Mouse (Mus musculus): ENCODE measurements around the gene Poldip2. TPM values are rescaled to one million over a fixed set of nuclear protein-coding genes. Genes with fewer than 3 reads are reported as not detected.
A peak's percentile ranks its signal among the peaks of the same experiment; 100 is the strongest.

Gene Poldip2
- 139 and 157 TPM in 2 replicates for total RNA-seq (2014; rRNA removed)
- 165 and 175 TPM in 2 replicates for polyA plus RNA-seq (2015; fragmentation: Nextera tagmentation; extraction: Ambion mirVana)

- Histone ChIP-seq H3K4me2 (ENCODE audit: low read depth) (peak within 1 kb of the TSS; percentile 92), H3K9me3 (ENCODE audit: low read length) (no peaks in the 10 kb centered on the region), H3K36me3 (ENCODE audit: insufficient read depth) (peaks cover 44% of the 10 kb centered on the region), H3K4me1 (ENCODE audit: insufficient read depth) (peaks cover 14% of the 10 kb centered on the region; the same call in 1 of the 2 replicates), H3K9ac (peak within 1 kb of the TSS; percentile 99), H3K27me3 (ENCODE audit: insufficient read depth, low read length) (no peaks in the 10 kb centered on the region), H3K27ac (ENCODE audit: low read depth, low read length) (peak within 1 kb of the TSS; percentile 87), H3K4me3 (ENCODE audit: low read depth, low read length) (peak within 1 kb of the TSS; percentile 99)
- under 1% methylated on average over 67 of the region's 67 CpGs for WGBS
- peak; percentile 95 for DNase-seq
- TF ChIP-seq CTCF (IDR thresholded peaks at IDR 0.05; ENCODE audit: low read depth) = no peak
- ATAC-seq = peak; percentile 98
These were observed at the start of gene Poldip2, which contains the start of gene Tmem199 for GRCm38 (mm10) chr11:78512025-78512957. Poldip2 (plus strand) TSS chr11:78512193. Tmem199 (minus strand) TSS chr11:78512172.

- Histone ChIP-seq H3K4me2 (ENCODE audit: low read depth) (no peak overlapping the region), H3K9me3 (ENCODE audit: low read length) (no peaks in the 10 kb centered on the region), H3K27me3 (ENCODE audit: insufficient read depth, low read length) (no peaks in the 10 kb centered on the region), H3K4me3 (ENCODE audit: low read depth, low read length) (no peak overlapping the region), H3K27ac (ENCODE audit: low read depth, low read length) (no peak overlapping the region), H3K4me1 (ENCODE audit: insufficient read depth) (peaks cover 11% of the 10 kb centered on the region; the same call in 1 of the 2 replicates), H3K36me3 (ENCODE audit: insufficient read depth) (no peaks in the 10 kb centered on the region), H3K9ac (no peak overlapping the region)
- WGBS = 77% methylated on average over 5 of the region's 5 CpGs
- DNase-seq = no peak
- no peak for TF ChIP-seq CTCF (IDR thresholded peaks at IDR 0.05; ENCODE audit: low read depth)
- no peak for ATAC-seq
These were observed 49.3 kb upstream of the Poldip2 start for GRCm38 (mm10) chr11:78462669-78463068.

DNA sequence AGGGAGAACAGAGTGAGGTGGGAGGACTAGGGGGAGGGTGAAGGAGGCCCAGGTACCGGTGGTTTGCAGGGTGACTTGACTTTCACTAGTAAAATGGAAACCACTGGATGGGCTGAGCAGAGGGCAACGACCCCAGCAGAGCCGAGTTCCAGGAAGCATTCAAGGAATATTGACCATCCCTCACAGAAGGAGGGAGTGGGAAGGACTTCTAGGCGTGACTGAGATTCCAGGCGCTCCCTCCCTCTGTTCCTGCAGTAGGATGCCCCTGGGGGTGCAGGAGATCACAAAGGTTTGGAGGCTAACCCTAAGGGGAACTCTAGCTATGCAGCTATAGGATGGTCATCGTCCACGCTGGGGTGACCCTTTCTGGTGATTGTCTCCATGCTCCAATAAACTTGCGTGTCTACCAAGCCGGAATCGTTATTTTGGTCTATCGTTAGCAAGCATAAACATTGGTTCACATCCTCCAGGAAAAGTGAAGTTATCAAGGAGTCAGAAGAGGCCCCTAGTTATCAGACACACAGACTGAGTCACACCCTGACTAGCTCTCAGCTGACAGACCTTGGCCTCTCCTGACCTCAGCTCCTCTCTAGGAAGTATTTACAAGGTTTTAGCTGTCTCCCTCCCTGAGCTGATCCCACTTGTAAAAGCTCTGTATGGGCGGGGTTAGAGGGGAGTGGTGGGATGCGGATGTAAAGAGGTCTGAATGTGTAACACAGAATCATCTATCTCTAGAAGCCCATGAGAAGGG lies 48.5 kb upstream of the Poldip2 start:
- H3K9me3 ChIP-seq (ENCODE audit: low read length) = no peaks in the 10 kb centered on the region
- no peak overlapping the region for H3K9ac ChIP-seq
- TF ChIP-seq CTCF (IDR thresholded peaks at IDR 0.05; ENCODE audit: low read depth) = no peak
- H3K4me2 ChIP-seq (ENCODE audit: low read depth) = no peak overlapping the region
- no peak overlapping the region for H3K4me3 ChIP-seq (ENCODE audit: low read depth, low read length)
- no peaks in the 10 kb centered on the region for H3K27me3 ChIP-seq (ENCODE audit: insufficient read depth, low read length)
- ATAC-seq (no peak), DNase-seq (no peak)
- peaks cover 11% of the 10 kb centered on the region; the same call in 1 of the 2 replicates for H3K4me1 ChIP-seq (ENCODE audit: insufficient read depth)
- H3K27ac ChIP-seq (ENCODE audit: low read depth, low read length) = no peak overlapping the region
- no peaks in the 10 kb centered on the region for H3K36me3 ChIP-seq (ENCODE audit: insufficient read depth)
- WGBS = 69% methylated on average over 13 of the region's 13 CpGs

DNA sequence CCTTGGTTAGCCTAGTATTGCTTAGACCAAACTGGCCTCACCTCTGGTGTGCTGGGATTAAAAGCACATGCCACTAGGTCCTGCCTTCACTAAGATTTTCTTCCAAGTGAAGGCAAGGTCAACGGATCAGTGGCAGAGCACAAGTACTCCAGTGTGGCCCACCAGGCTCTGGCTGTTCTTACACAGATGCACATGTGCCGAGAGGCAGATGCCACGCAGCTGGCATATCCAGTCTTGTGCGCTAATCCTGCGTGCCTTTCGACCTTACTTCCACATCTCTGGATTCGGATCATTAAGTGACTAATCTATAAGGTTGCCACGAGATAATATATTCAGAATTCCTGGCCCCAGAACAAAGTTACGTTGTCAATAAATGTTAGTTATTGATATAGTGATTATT lies 46.9 kb upstream of the Poldip2 start:
- DNase-seq (peak; percentile 17), ATAC-seq (no peak)
- Histone ChIP-seq H3K9ac (no peak overlapping the region), H3K4me2 (ENCODE audit: low read depth) (peak overlapping the region; percentile 66), H3K4me3 (ENCODE audit: low read depth, low read length) (peak overlapping the region; percentile 50), H3K4me1 (ENCODE audit: insufficient read depth) (peaks cover 11% of the 10 kb centered on the region; the same call in 1 of the 2 replicates), H3K27me3 (ENCODE audit: insufficient read depth, low read length) (no peaks in the 10 kb centered on the region), H3K27ac (ENCODE audit: low read depth, low read length) (no peak overlapping the region; the same call in 1 of the 2 replicates), H3K36me3 (ENCODE audit: insufficient read depth) (no peaks in the 10 kb centered on the region), H3K9me3 (ENCODE audit: low read length) (no peaks in the 10 kb centered on the region)
- TF ChIP-seq CTCF (IDR thresholded peaks at IDR 0.05; ENCODE audit: low read depth) = no peak
- WGBS = 20% methylated on average over 9 of the region's 9 CpGs

- Histone ChIP-seq H3K36me3 (ENCODE audit: insufficient read depth) (no peaks in the 10 kb centered on the region), H3K27ac (ENCODE audit: low read depth, low read length) (peak within 1 kb of the TSS; percentile 71), H3K4me1 (ENCODE audit: insufficient read depth) (peaks cover 11% of the 10 kb centered on the region; the same call in 1 of the 2 replicates), H3K4me3 (ENCODE audit: low read depth, low read length) (peak within 1 kb of the TSS; percentile 50), H3K9me3 (ENCODE audit: low read length) (no peaks in the 10 kb centered on the region), H3K9ac (peak within 1 kb of the TSS; percentile 65), H3K27me3 (ENCODE audit: insufficient read depth, low read length) (no peaks in the 10 kb centered on the region), H3K4me2 (ENCODE audit: low read depth) (peak within 1 kb of the TSS; percentile 66)
- under 1% methylated on average over 41 of the region's 41 CpGs for WGBS
- ATAC-seq = peak; percentile 93
- no peak for TF ChIP-seq CTCF (IDR thresholded peaks at IDR 0.05; ENCODE audit: low read depth)
- peak; percentile 85 for DNase-seq
These were observed 46.3 kb upstream of the Poldip2 start, which contains the start of gene Slc46a1 for GRCm38 (mm10) chr11:78465568-78466180. Slc46a1 (plus strand) TSS chr11:78465697.

GRCm38 (mm10) chr11:78466242-78466912 lies 45.6 kb upstream of the Poldip2 start:
- no peaks in the 10 kb centered on the region for H3K9me3 ChIP-seq (ENCODE audit: low read length)
- H3K4me1 ChIP-seq (ENCODE audit: insufficient read depth) = peaks cover 11% of the 10 kb centered on the region; the same call in 1 of the 2 replicates
- H3K27me3 ChIP-seq (ENCODE audit: insufficient read depth, low read length) = no peaks in the 10 kb centered on the region
- ATAC-seq = no peak; the same call in 1 of the 2 replicates
- H3K4me2 ChIP-seq (ENCODE audit: low read depth) = peak overlapping the region; percentile 66
- DNase-seq = no peak
- peak overlapping the region; percentile 71; the same call in 1 of the 2 replicates for H3K27ac ChIP-seq (ENCODE audit: low read depth, low read length)
- H3K4me3 ChIP-seq (ENCODE audit: low read depth, low read length) = peak overlapping the region; percentile 50
- WGBS = 49% methylated on average over 23 of the region's 23 CpGs
- H3K36me3 ChIP-seq (ENCODE audit: insufficient read depth) = no peaks in the 10 kb centered on the region; the same call in 1 of the 2 replicates
- no peak for TF ChIP-seq CTCF (IDR thresholded peaks at IDR 0.05; ENCODE audit: low read depth)
- H3K9ac ChIP-seq = peak overlapping the region; percentile 65

Measured in forebrain, postnatal 0 days (tissue).